Mouse (Mus musculus): ENCODE results near the gene Pdzd4.

DNA sequence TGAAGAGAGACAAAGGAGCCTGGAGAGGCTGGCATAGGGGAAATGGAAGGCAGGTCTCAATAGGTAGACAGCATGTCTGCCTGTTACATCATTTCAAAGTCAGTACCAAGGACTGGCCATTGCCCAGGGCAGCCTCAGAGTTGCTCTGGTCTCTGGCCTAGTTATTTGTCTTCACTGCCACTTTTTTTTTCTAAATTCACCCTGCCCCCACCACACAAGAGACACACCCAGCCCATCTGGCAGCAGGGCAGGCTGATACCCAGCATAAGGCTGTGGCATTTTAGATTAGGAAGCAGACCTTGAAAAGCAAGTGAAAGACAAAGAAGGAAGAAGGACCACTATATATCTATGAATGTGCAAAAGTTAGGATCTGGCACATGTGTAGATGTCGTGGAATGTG is 43.1 kb upstream of the Pdzd4 start:
- TF ChIP-seq CTCF (IDR thresholded peaks at IDR 0.05; ENCODE audit: low read depth, low read length) (no peak), TAL1 (conservative IDR thresholded peaks at IDR 0.05; ENCODE audit: low read depth, low read length) (no peak), GATA1 (IDR thresholded peaks at IDR 0.05; ENCODE audit: borderline replicate concordance, low read length) (no peak), POLR2AphosphoS5 (IDR thresholded peaks at IDR 0.05; ENCODE audit: insufficient replicate concordance, low read depth, low read length) (no peak), GATA2 (IDR thresholded peaks at IDR 0.05; ENCODE audit: borderline replicate concordance, low read depth, low read length) (no peak)
